Mouse (Mus musculus) small intestine, adult 2 months (tissue): ENCODE results near the gene Stoml2. TPM values are rescaled to one million over a fixed set of nuclear protein-coding genes. Genes with fewer than 3 reads are reported as not detected.

Experiments
- H3K27ac ChIP-seq: fragments of 200-500 bp; 2 replicates; pipeline ENCODE4 v1.5.1; 2012; ENCODE audit warnings: low read depth, low read length, control low read depth, inconsistent platforms; ENCODE audit not compliant: insufficient read depth
- H3K27me3 ChIP-seq: fragments of 200-500 bp; 2 replicates; pipeline ENCODE4 v1.6.1; 2012; ENCODE audit warnings: mild to moderate bottlenecking, moderate library complexity, low read length, inconsistent platforms; ENCODE audit not compliant: control insufficient read depth, insufficient read depth
- H3K36me3 ChIP-seq: fragments of 200-500 bp; 2 replicates; pipeline ENCODE4 v1.6.1; 2012; ENCODE audit warnings: mild to moderate bottlenecking, low read length, control low read depth, inconsistent platforms; ENCODE audit not compliant: control insufficient read depth, insufficient read depth
- H3K4me1 ChIP-seq: fragments of 200-500 bp; 2 replicates; pipeline ENCODE4 v1.6.1; 2012; ENCODE audit warnings: low read length, inconsistent platforms, mixed read lengths; ENCODE audit not compliant: control insufficient read depth, insufficient read depth, insufficient read length
- H3K4me3 ChIP-seq: fragments of 200-500 bp; 2 replicates; pipeline ENCODE4 v1.5.1; 2012; ENCODE audit warnings: low read depth, mild to moderate bottlenecking, control low read depth, inconsistent platforms, low read length, moderate library complexity
- CTCF ChIP-seq: fragments of 200-500 bp; IDR thresholded peaks from 2 replicates; pipeline ENCODE4 v1.5.1; 2012; ENCODE audit warnings: low read depth, mild to moderate bottlenecking, control low read depth, inconsistent platforms, low read length, moderate library complexity, mixed read lengths; ENCODE audit not compliant: insufficient replicate concordance, insufficient read length; ENCODE audit errors: extremely low read depth
- POLR2A ChIP-seq: fragments of 200-500 bp; IDR thresholded peaks from 2 replicates; pipeline ENCODE4 v1.6.1; 2012; ENCODE audit warnings: low read depth, mild to moderate bottlenecking, control low read depth, inconsistent platforms, low read length, moderate library complexity
- WGBS: fragments of 180-500 bp; shearing (Covaris S2); methylation state at CpG from one replicate; pipeline ENCODE4 v1.1.7; 2018; 5-methylcytosine and 5-hydroxymethylcytosine counted together
- polyA plus RNA-seq: library from polyadenylated mRNA; depleted of rRNA; stranded (reverse); fragments of >200 nt; gene quantifications from 2 replicates; pipeline ENCODE4 v1.2.3, GENCODE M21; 2012

Gene Stoml2
- polyA plus RNA-seq, 1 experiment = 62.8 TPM

- Histone ChIP-seq H3K4me1 (peaks cover 11% of the 10 kb centered on the region; the same call in 1 of the 2 replicates), H3K27me3 (no peaks in the 10 kb centered on the region), H3K27ac (no peak overlapping the region), H3K36me3 (peaks cover 26% of the 10 kb centered on the region), H3K4me3 (no peak overlapping the region)
- 91% methylated on average over 9 of the region's 9 CpGs for WGBS
- TF ChIP-seq POLR2A = no peak
- no peak for TF ChIP-seq CTCF
Observed at GRCm38 (mm10) chr4:43029749-43030148, 1.8 kb downstream of the Stoml2 start.

DNA sequence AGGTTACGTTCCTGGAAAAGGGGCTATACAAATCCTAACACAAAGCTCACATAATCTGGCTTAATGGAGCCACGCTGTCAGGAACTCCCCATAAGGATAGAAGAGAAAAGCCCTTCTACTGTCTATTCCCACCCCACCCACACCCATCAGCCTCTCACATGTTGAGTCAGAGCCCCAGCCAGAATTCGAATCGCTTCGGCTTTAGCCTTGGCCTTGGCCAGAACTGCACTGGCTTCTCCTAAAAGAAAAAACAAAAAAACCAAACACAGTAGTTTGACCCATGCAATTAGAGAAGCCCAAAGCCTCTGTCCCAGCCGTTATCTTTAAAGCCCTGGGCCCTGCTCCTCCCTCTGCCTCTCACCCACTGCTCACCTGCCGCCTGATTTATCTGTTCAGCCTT is 2.4 kb downstream of the Stoml2 start:
- no peak for TF ChIP-seq CTCF
- TF ChIP-seq POLR2A = no peak
- Histone ChIP-seq H3K4me1 (peaks cover 15% of the 10 kb centered on the region; the same call in 1 of the 2 replicates), H3K27ac (no peak overlapping the region), H3K27me3 (no peaks in the 10 kb centered on the region), H3K4me3 (no peak overlapping the region), H3K36me3 (peaks cover 20% of the 10 kb centered on the region)
- 91% methylated on average over 7 of the region's 7 CpGs for WGBS

DNA sequence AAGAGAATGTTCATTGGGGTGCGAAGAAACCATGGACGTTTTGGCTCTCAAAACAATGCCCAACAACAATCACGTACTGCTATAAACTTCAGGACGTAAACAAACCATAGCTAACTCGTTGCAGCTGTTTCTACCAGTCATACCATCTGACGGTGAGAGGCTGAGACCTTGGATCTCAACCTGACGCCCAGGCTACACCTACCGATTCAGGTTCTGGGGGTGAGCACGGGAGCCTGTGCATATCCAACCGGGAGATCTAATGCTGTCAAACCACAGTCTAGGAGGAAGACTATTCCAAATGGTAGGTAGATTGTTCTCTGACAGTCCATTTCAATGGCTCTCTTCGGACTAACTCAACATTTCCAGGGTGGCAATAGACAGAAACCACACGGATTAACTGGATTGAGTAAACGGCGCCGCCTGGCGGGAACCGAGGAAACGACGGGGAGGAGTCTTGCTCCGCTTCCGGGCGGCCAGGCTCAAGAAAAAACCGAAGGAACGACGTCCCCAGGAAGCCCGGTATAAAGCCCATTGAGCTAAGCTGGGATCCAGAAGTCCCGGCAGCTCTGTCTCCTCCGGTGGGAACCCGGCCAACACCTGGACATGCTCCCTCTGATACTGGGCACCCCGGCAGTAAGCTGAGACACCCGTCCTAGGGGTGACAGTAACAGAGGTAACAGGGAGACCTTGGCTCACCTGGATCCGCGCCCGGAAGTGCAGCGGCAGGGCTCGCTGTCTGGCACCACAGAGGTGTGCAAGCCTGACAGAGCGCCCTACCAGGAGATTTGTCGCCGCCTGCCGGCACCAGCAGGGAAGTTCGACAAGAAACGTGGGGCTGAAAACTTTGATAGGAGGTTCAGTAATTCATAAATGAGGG is 6.2 kb downstream of the Stoml2 start, which contains the start of gene Pigo:
Gene Pigo, minus strand, starts transcription at position 736 of the 877 bp plus-strand sequence.
- WGBS = 5% methylated on average over 42 of the region's 42 CpGs
- Histone ChIP-seq H3K27ac (peak within 1 kb of the TSS; percentile 91), H3K4me1 (peaks cover 9% of the 10 kb centered on the region; the same call in 1 of the 2 replicates), H3K27me3 (no peaks in the 10 kb centered on the region), H3K36me3 (peaks cover 33% of the 10 kb centered on the region), H3K4me3 (peak within 1 kb of the TSS; percentile 76)
- TF ChIP-seq CTCF (peak; percentile 81), POLR2A (peak; percentile 64)

- Histone ChIP-seq H3K27me3 (no peaks in the 10 kb centered on the region), H3K27ac (no peak overlapping the region), H3K4me3 (peak overlapping the region; percentile 76), H3K4me1 (peaks cover 7% of the 10 kb centered on the region; the same call in 1 of the 2 replicates), H3K36me3 (peaks cover 37% of the 10 kb centered on the region)
- 67% methylated on average over 14 of the region's 14 CpGs for WGBS
- TF ChIP-seq CTCF = no peak
- TF ChIP-seq POLR2A = no peak
Observed at GRCm38 (mm10) chr4:43024673-43025072, 6.8 kb downstream of the Stoml2 start.

- WGBS = 87% methylated on average over 17 of the region's 17 CpGs
- H3K4me1 ChIP-seq = peaks cover 7% of the 10 kb centered on the region; the same call in 1 of the 2 replicates
- H3K27me3 ChIP-seq = no peaks in the 10 kb centered on the region
- TF ChIP-seq CTCF (no peak), POLR2A (no peak)
- no peak overlapping the region for H3K27ac ChIP-seq
- no peak overlapping the region for H3K4me3 ChIP-seq
- peaks cover 47% of the 10 kb centered on the region for H3K36me3 ChIP-seq
Observed at GRCm38 (mm10) chr4:43021341-43021740, 10.2 kb downstream of the Stoml2 start.

GRCm38 (mm10) chr4:43020876-43021275 is 10.6 kb downstream of the Stoml2 start:
- 92% methylated on average over 16 of the region's 16 CpGs for WGBS
- TF ChIP-seq POLR2A (no peak), CTCF (no peak)

More at GRCm38 (mm10) chr4:43020876-43021275, 10.6 kb downstream of the Stoml2 start:
- peaks cover 7% of the 10 kb centered on the region; the same call in 1 of the 2 replicates for H3K4me1 ChIP-seq
- H3K27me3 ChIP-seq = no peaks in the 10 kb centered on the region
- H3K27ac ChIP-seq = no peak overlapping the region
- no peak overlapping the region for H3K4me3 ChIP-seq
- peaks cover 47% of the 10 kb centered on the region for H3K36me3 ChIP-seq
